Mouse (Mus musculus) CD4-positive helper T cell, adult 2 months (primary cell): ENCODE measurements at regions not wholly inside any gene's neighbourhood (a gene's known extent, or its start where the extent isn't known, plus 50 kb on each side); places are given as distances from the start of the nearest gene placed in this dataset.

Source experiments
- DNase-seq: peaks from one replicate; pipeline ENCODE4 v3.0.0-alpha.2; 2012; ENCODE audit warnings: low read depth, missing footprints, low spot score

GRCm38 (mm10) chr15:97127771-97128170 is 72.0 kb upstream of the Slc38a4 start:
- DNase-seq: no peak

- no peak for DNase-seq
Measured at GRCm38 (mm10) chr15:97125836-97126822, 70.4 kb upstream of the Slc38a4 start.

DNA sequence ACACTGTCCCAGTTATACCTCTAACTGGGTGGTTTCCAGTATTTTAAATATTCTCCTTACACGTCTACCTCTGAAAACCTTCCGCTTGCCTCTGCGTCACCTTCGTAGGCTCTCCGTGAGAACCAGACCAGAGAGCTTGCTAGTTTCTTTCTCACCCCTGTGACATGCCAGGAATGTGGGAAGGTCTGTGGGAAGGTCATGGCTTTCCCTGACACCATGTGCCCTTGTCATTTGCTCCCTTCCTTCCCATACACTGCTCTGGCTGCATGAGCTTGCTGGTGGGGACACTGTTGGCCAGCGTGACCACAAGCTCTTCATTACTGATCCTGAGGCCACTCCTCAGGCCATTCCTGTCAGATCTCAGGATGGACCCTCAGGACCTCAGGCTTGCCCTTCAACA is 66.5 kb upstream of the Slc38a4 start:
- no peak for DNase-seq

DNA sequence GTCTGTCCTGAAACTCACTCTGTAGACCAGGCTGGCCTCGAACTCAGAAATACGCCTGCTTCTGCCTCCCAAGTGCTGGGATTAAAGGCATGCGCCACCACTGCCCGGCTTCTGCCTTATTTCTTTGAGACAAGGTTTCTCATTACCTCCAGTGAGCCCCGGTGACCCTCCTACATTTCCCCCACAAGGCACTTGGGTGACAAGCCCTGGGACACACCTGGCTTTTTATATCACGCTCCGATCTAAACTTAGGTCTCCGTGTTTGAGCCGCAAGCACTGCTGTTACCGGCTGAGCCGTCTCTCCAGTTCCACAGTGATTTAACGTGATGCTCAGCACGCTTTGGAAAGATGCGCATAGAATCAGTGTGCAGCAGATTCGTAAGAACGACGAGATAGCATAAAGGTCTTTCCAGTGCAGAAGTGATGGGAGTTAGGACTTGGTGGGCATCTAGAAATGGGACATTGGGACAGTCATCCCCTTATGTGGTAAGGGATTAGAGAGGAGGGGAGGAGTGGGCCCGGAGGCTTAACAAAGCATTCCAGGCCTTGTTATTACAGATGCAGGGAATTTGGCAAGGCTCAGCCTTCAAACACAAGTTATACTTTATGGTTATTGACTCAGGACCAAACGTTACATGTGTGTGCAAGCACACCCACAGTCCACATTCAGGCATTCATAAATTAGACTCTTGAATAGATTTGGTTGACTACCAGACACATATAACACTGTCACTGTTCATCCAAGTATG is 56.9 kb upstream of the Slc38a4 start:
- DNase-seq: no peak

GRCm38 (mm10) chr15:97111320-97112192 is 55.8 kb upstream of the Slc38a4 start:
- DNase-seq: no peak

- no peak for DNase-seq
Measured at GRCm38 (mm10) chr15:97107779-97108178, 52.0 kb upstream of the Slc38a4 start.

DNA sequence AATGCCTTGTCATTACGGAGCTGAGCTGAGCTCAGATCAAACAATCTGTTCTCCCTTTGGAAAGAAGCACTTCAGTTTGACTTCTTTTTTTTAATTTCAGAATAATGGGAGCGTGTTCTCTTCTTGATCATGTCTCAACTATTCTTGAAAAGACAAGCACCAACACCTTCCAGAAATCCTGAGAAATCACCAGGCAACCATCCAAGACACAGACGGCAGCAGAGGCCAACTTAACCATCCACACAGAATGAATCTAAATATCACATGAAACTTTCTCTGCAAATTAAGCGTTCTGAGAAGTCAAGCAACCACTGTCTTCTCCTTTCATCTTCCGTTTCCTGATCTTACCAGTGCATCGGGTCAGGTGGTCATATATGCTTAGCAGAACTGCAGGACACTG is 50.8 kb upstream of the Slc38a4 start:
- no peak for DNase-seq
